Mouse (Mus musculus) intestine, postnatal 0 days (tissue): ENCODE measurements around the gene Supt3. TPM values are rescaled to one million over a fixed set of nuclear protein-coding genes. Genes with fewer than 3 reads are reported as not detected.

Experiments used
- ATAC-seq: fragments of 200-750 bp; cut with Nextera tagmentation; 2 replicates; pipeline ENCODE4 v1.8.0; 2017; ENCODE audit warnings: mild to moderate bottlenecking, moderate TSS enrichment, moderate library complexity
- H3K27ac ChIP-seq: fragments of 300-500 bp; sonication (generic); 2 replicates; pipeline ENCODE4 v1.5.1; 2014; ENCODE audit warnings: mild to moderate bottlenecking, low read depth, low read length, moderate library complexity
- H3K27me3 ChIP-seq: fragments of 300-500 bp; sonication (generic); replicated peaks from 2 replicates; pipeline ENCODE4 v1.6.1; 2014; ENCODE audit warnings: low read length, mixed read lengths; ENCODE audit not compliant: control insufficient read depth, insufficient read depth
- H3K36me3 ChIP-seq: fragments of 300-500 bp; sonication (generic); 2 replicates; pipeline ENCODE4 v1.6.1; 2014; ENCODE audit warnings: mild to moderate bottlenecking, moderate library complexity; ENCODE audit not compliant: control insufficient read depth, insufficient read depth
- H3K4me1 ChIP-seq: fragments of 300-500 bp; sonication (generic); replicated peaks from 2 replicates; pipeline ENCODE4 v1.6.1; 2014; ENCODE audit warnings: antibody characterized with exemption, low read length, mixed read lengths; ENCODE audit not compliant: control insufficient read depth, insufficient read depth
- H3K4me2 ChIP-seq: fragments of 300-500 bp; sonication (generic); replicated peaks from 2 replicates; pipeline ENCODE4 v1.6.1; 2014; ENCODE audit warnings: low read depth, mild to moderate bottlenecking, moderate library complexity
- H3K4me3 ChIP-seq: fragments of 300-500 bp; sonication (generic); 2 replicates; pipeline ENCODE4 v1.5.1; 2014; ENCODE audit warnings: low read depth, low read length
- H3K9ac ChIP-seq: fragments of 300-500 bp; sonication (generic); 2 replicates; pipeline ENCODE4 v1.6.1; 2014; ENCODE audit warnings: mild to moderate bottlenecking, low read depth, low read length
- H3K9me3 ChIP-seq: fragments of 300-500 bp; sonication (generic); 2 replicates; pipeline ENCODE4 v1.6.1; 2016; ENCODE audit warnings: mixed run types; ENCODE audit not compliant: control insufficient read depth
- CTCF ChIP-seq: sonication (generic); IDR thresholded peaks from 2 replicates; pipeline ENCODE4 v1.5.1; 2016; ENCODE audit warnings: low read depth, mild to moderate bottlenecking, control low read depth, antibody characterized with exemption, moderate library complexity
- WGBS: fragments of 180-500 bp; shearing (Covaris S2); extraction: QIAGEN DNeasy Blood & Tissue Kit; methylation state at CpG from one replicate; pipeline ENCODE4 v1.1.7; 2014; 5-methylcytosine and 5-hydroxymethylcytosine counted together
- polyA plus RNA-seq: library from polyadenylated mRNA; unstranded; fragments of >200 nt; fragmentation: Nextera tagmentation; extraction: Ambion mirVana; gene quantifications from 2 replicates; pipeline ENCODE4 v1.2.1, GENCODE M21; 2015

The Supt3 gene
- polyA plus RNA-seq, 1 experiment from 2014 or later = 4.9 TPM

- Histone ChIP-seq H3K9ac (no peak overlapping the region), H3K4me1 (no peaks in the 10 kb centered on the region), H3K4me3 (no peak overlapping the region), H3K27ac (no peak overlapping the region), H3K4me2 (no peak overlapping the region), H3K27me3 (no peaks in the 10 kb centered on the region), H3K9me3 (no peaks in the 10 kb centered on the region), H3K36me3 (no peaks in the 10 kb centered on the region)
- no peak for TF ChIP-seq CTCF
- no peak for ATAC-seq
- WGBS = 76% methylated on average over 4 of the region's 4 CpGs
Measured at GRCm38 (mm10) chr17:44943536-44944090, 166.7 kb downstream of the Supt3 start.

GRCm38 (mm10) chr17:44945333-44945732 is 168.4 kb downstream of the Supt3 start:
- H3K36me3 ChIP-seq = no peaks in the 10 kb centered on the region
- no peak overlapping the region for H3K27ac ChIP-seq
- 75% methylated on average over 5 of the region's 5 CpGs for WGBS
- no peak overlapping the region for H3K4me2 ChIP-seq
- no peaks in the 10 kb centered on the region for H3K9me3 ChIP-seq
- no peak overlapping the region for H3K4me3 ChIP-seq
- TF ChIP-seq CTCF = no peak
- no peak overlapping the region for H3K9ac ChIP-seq
- no peak for ATAC-seq
- no peaks in the 10 kb centered on the region for H3K4me1 ChIP-seq
- H3K27me3 ChIP-seq = no peaks in the 10 kb centered on the region

DNA sequence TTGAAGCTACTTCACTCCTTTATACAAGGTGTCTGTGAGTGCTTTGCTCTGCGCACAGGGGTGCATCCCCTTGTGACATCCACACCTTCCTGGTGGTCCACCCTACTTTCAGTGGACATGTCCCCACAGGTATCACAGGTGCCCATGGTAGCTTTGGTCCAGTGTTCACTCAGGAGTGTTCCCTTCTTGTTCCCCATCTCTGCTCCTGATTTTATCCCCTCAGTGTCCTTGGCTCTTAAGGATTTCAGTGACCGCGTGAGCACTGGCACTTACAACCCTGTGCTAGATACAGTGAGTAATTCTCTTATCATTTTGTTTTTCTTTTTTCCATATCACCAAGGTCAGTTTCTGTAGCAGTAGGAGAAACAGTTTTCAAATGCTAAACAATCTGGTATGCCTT is 171.4 kb downstream of the Supt3 start:
- Histone ChIP-seq H3K4me1 (no peaks in the 10 kb centered on the region), H3K27ac (no peak overlapping the region), H3K9me3 (no peaks in the 10 kb centered on the region), H3K4me3 (no peak overlapping the region), H3K9ac (no peak overlapping the region), H3K4me2 (no peak overlapping the region), H3K27me3 (no peaks in the 10 kb centered on the region), H3K36me3 (no peaks in the 10 kb centered on the region)
- TF ChIP-seq CTCF = no peak
- no peak for ATAC-seq
- 96% methylated on average over 3 of the region's 3 CpGs for WGBS

GRCm38 (mm10) chr17:44956671-44957070 is 179.7 kb downstream of the Supt3 start:
- H3K4me3 ChIP-seq = no peak overlapping the region
- no peaks in the 10 kb centered on the region for H3K36me3 ChIP-seq
- H3K27ac ChIP-seq = no peak overlapping the region
- no peaks in the 10 kb centered on the region for H3K9me3 ChIP-seq
- no peaks in the 10 kb centered on the region for H3K4me1 ChIP-seq
- no peak overlapping the region for H3K4me2 ChIP-seq
- ATAC-seq = no peak
- WGBS = 77% methylated on average over 2 of the region's 2 CpGs
- no peak overlapping the region for H3K9ac ChIP-seq
- H3K27me3 ChIP-seq = no peaks in the 10 kb centered on the region
- TF ChIP-seq CTCF = no peak

GRCm38 (mm10) chr17:44963051-44963798 is 186.3 kb downstream of the Supt3 start:
- Histone ChIP-seq H3K27ac (no peak overlapping the region), H3K4me1 (no peaks in the 10 kb centered on the region), H3K9me3 (no peaks in the 10 kb centered on the region), H3K9ac (no peak overlapping the region), H3K27me3 (no peaks in the 10 kb centered on the region), H3K4me3 (no peak overlapping the region), H3K36me3 (no peaks in the 10 kb centered on the region), H3K4me2 (no peak overlapping the region)
- 60% methylated on average over 6 of the region's 6 CpGs for WGBS
- no peak for TF ChIP-seq CTCF
- no peak for ATAC-seq

- no peak overlapping the region for H3K4me2 ChIP-seq
- WGBS = 88% methylated on average over 1 of the region's 1 CpGs
- no peak for ATAC-seq
- H3K4me3 ChIP-seq = no peak overlapping the region
- no peaks in the 10 kb centered on the region for H3K4me1 ChIP-seq
- no peak overlapping the region for H3K27ac ChIP-seq
- no peak for TF ChIP-seq CTCF
- H3K9me3 ChIP-seq = no peaks in the 10 kb centered on the region
- H3K27me3 ChIP-seq = no peaks in the 10 kb centered on the region
- no peaks in the 10 kb centered on the region for H3K36me3 ChIP-seq
- no peak overlapping the region for H3K9ac ChIP-seq
Measured at GRCm38 (mm10) chr17:44967186-44967585, 190.2 kb downstream of the Supt3 start.
